Comparison of ENCODE assay signal across 8 mouse cellular contexts in genomic region chr11:103722040-103722481, GRCm38 (mm10). TPM values are rescaled to one million over a fixed set of nuclear protein-coding genes. Genes with fewer than 3 reads are reported as not detected.
DNase-seq lines count a peak whose midpoint lies in the region; ATAC-seq lines count a peak whose summit lies in the region.

No protein-coding gene starts in this region.

- peak; percentile 13 for DNase-seq in adrenal gland, postnatal 14 days
- no peak for DNase-seq in adrenal gland, postnatal 36 days
- peak; percentile 39 for DNase-seq in cerebellum, adult 9-11 months
- peak; percentile 24 for DNase-seq in hindbrain, embryonic 11.5 days (ENCODE audit: low spot score)
- DNase-seq in right cerebral cortex, postnatal 25 days, result no peak
- no peak for DNase-seq in right cerebral cortex, postnatal 36 days (ENCODE audit: low spot score in 2 of 2)

- peak; percentile 57 for ATAC-seq in hindbrain, embryonic 11.5 days (ENCODE audit: low FRiP score)
- ATAC-seq in limb, embryonic 13.5 days (ENCODE audit: low FRiP score, low read depth), result peak; percentile 48
- no peak for ATAC-seq in megakaryocyte progenitor cell, adult 5-6 weeks (replicated peaks; ENCODE audit: poor library complexity)

- no peak overlapping the region for H3K9ac ChIP-seq in hindbrain, embryonic 11.5 days (ENCODE audit: low read depth, low read length)
- no peak overlapping the region for H3K9ac ChIP-seq in limb, embryonic 13.5 days

- no peak overlapping the region for H3K27ac ChIP-seq in hindbrain, embryonic 11.5 days (ENCODE audit: low read depth, low read length)
- H3K27ac ChIP-seq in limb, embryonic 13.5 days, result no peak overlapping the region; the same call in 1 of the 2 replicates

- H3K9me3 ChIP-seq in hindbrain, embryonic 11.5 days (ENCODE audit: control insufficient read depth, low read length), result no peaks in the 10 kb centered on the region
- H3K9me3 ChIP-seq in limb, embryonic 13.5 days, result no peaks in the 10 kb centered on the region

- no peaks in the 10 kb centered on the region for H3K27me3 ChIP-seq in hindbrain, embryonic 11.5 days (ENCODE audit: control insufficient read depth, insufficient read depth, low read length)
- no peaks in the 10 kb centered on the region for H3K27me3 ChIP-seq in limb, embryonic 13.5 days

- H3K4me3 ChIP-seq in hindbrain, embryonic 11.5 days (ENCODE audit: low read depth, low read length), result no peak overlapping the region
- peak overlapping the region; percentile 17 for H3K4me3 ChIP-seq in limb, embryonic 13.5 days

- 37% methylated on average over 9 of the region's 9 CpGs for WGBS in hindbrain, embryonic 11.5 days
- 22% methylated on average over 9 of the region's 9 CpGs for WGBS in limb, embryonic 13.5 days

- no peaks in the 10 kb centered on the region for H3K4me1 ChIP-seq in hindbrain, embryonic 11.5 days (replicated peaks; ENCODE audit: control insufficient read depth, insufficient read depth, low read length)
- H3K4me1 ChIP-seq in limb, embryonic 13.5 days, result peaks cover 12% of the 10 kb centered on the region

- H3K36me3 ChIP-seq in hindbrain, embryonic 11.5 days (ENCODE audit: control insufficient read depth, insufficient read depth, low read length), result no peaks in the 10 kb centered on the region
- no peaks in the 10 kb centered on the region for H3K36me3 ChIP-seq in limb, embryonic 13.5 days

- no peak overlapping the region for H3K4me2 ChIP-seq in hindbrain, embryonic 11.5 days (replicated peaks; ENCODE audit: low read depth, low read length)
- peak overlapping the region; percentile 54 for H3K4me2 ChIP-seq in limb, embryonic 13.5 days (replicated peaks)

RNA-seq across cellular contexts. Expression of gene Gosr2, which starts 24.4 kb away (rescaled TPM):
- total RNA-seq in adrenal gland, postnatal 14 days (2021), result 72.3 and 74.8 TPM in 2 replicates
- 10 to 100 TPM; 90.4 to 93.9 TPM for total RNA-seq in adrenal gland, postnatal 36 days (2021)
- polyA plus RNA-seq in hindbrain, embryonic 11.5 days (2014; fragmentation: Nextera tagmentation; extraction: Ambion mirVana), result 75.2 and 91.3 TPM in 2 replicates
- 96.5 and 103 TPM in 2 replicates for polyA plus RNA-seq in limb, embryonic 13.5 days (2015; fragmentation: Nextera tagmentation; extraction: Ambion mirVana)
- total RNA-seq in megakaryocyte progenitor cell, adult 5-6 weeks (2015), result 42.3 and 48.3 TPM in 2 replicates
- total RNA-seq in megakaryocyte progenitor cell, adult 5-6 weeks (2017), result 42.2 and 44.1 TPM in 2 replicates

RNA-seq across cellular contexts. Expression of gene Wnt9b, which starts 27.6 kb away (rescaled TPM):
- total RNA-seq in adrenal gland, postnatal 14 days (2021), result 0.22 and 0.23 TPM in 2 replicates
- total RNA-seq in adrenal gland, postnatal 36 days (2021), result under 1 TPM; 0.13 to 0.20 TPM
- polyA plus RNA-seq in hindbrain, embryonic 11.5 days (2014; fragmentation: Nextera tagmentation; extraction: Ambion mirVana), result 0.36 and 0.39 TPM in 2 replicates
- 0.83 and 1.1 TPM in 2 replicates for polyA plus RNA-seq in limb, embryonic 13.5 days (2015; fragmentation: Nextera tagmentation; extraction: Ambion mirVana)
- total RNA-seq in megakaryocyte progenitor cell, adult 5-6 weeks (2015), result not detected in 2 replicates
- total RNA-seq in megakaryocyte progenitor cell, adult 5-6 weeks (2017), result not detected in 2 replicates

RNA-seq across cellular contexts. Expression of gene Wnt3, which starts 51.9 kb away (rescaled TPM):
- total RNA-seq in adrenal gland, postnatal 14 days (2021), result 0.15 TPM in 1 of 2 replicates, not detected in the other
- 1 to 10 TPM in 1 of 2 experiments, not detected in 1; 1.1 TPM for total RNA-seq in adrenal gland, postnatal 36 days (2021)
- polyA plus RNA-seq in hindbrain, embryonic 11.5 days (2014; fragmentation: Nextera tagmentation; extraction: Ambion mirVana), result 9.8 and 10.8 TPM in 2 replicates
- 12.4 and 14.1 TPM in 2 replicates for polyA plus RNA-seq in limb, embryonic 13.5 days (2015; fragmentation: Nextera tagmentation; extraction: Ambion mirVana)
- not detected in 2 replicates for total RNA-seq in megakaryocyte progenitor cell, adult 5-6 weeks (2015)
- not detected in 2 replicates for total RNA-seq in megakaryocyte progenitor cell, adult 5-6 weeks (2017)

Comparison
In these comparisons a context has a peak if more than half of its experiments do, and no peak if none do; other contexts are left out.
1. DNase-seq: peak in adrenal gland, postnatal 14 days (single experiment), cerebellum, adult 9-11 months (single experiment) and hindbrain, embryonic 11.5 days (single experiment); none in adrenal gland, postnatal 36 days (0 of 2), right cerebral cortex, postnatal 25 days (single experiment) and right cerebral cortex, postnatal 36 days (0 of 2).